Mouse (Mus musculus): Measurements from ENCODE around the gene 4930447F04Rik. TPM values are rescaled to one million over a fixed set of nuclear protein-coding genes. Genes with fewer than 3 reads are reported as not detected.

4930447F04Rik gene
- not detected in 2 replicates for polyA plus RNA-seq (2012; rRNA removed)

GRCm38 (mm10) chrX:66304124-66304523 is at the start of gene 4930447F04Rik:
Gene 4930447F04Rik, minus strand, starts transcription at chrX:66304224.

Data from ovary, adult 2 months (tissue).